Mouse (Mus musculus): ENCODE data around the gene Reck. TPM values are rescaled to one million over a fixed set of nuclear protein-coding genes. Genes with fewer than 3 reads are reported as not detected.
A peak's percentile ranks its signal among the peaks of the same experiment; 100 is the strongest.

Gene Reck
- total RNA-seq, 2 experiments from 2014 or later: 5.9 to 6.5 TPM

DNA sequence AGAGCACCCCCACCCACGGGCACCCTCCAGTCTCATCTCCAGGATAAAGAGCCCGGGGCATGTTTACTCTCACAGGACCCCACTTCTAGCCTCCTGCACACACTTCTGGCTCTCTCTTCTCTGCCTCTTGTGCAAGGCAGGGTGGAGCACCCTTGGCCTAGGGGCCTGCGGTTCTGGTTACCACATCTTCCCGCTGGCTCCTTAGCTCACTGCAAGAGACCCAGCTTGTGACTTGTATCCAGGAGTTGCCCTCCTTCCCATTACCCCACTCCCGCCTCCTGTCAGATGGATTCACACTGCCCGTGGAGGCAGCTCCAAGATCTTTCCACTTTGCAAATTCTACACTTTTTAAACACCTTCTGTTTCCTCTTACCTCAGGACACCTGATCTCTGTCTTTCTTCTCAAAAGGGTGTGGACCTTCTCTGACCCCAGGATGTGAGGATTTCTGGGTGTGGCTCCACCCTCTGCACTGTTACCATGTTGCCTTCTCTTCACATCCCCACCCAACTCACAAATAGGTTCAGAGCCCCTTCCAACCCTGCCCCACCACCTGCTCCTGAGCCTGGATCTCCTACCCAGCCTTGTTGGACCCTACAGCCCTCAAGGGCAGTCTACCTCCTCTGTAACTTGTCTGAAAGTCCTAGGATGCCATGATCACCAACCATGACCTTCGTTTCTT lies 90.7 kb downstream of the Reck start:
- no peak for DNase-seq (ENCODE audit: low spot score in 2 of 2)

GRCm38 (mm10) chr4:43968650-43969049 lies 93.3 kb downstream of the Reck start:
- no peak for DNase-seq (ENCODE audit: low spot score in 2 of 2)

DNA sequence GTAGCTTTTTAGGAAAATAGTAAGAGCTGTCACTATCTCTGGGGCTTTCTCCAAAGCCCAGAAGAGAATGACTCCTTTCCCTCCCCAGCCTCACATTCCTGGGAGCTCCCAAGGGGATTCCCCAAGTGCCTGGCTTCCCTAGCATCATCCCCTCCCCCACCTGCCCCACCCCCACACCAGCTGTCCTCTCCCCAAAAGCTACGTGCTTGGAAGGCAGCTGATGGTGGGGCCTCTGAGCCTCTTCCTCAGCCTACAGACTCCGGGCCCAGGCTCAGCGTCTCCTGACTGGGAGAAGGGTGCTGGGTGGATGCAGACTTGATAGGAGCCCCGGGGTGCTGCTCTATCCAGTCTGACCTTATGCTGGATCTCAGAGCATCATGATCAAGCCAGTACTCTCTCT lies 94.0 kb downstream of the Reck start:
- DNase-seq (ENCODE audit: low spot score in 2 of 2): no peak

DNA sequence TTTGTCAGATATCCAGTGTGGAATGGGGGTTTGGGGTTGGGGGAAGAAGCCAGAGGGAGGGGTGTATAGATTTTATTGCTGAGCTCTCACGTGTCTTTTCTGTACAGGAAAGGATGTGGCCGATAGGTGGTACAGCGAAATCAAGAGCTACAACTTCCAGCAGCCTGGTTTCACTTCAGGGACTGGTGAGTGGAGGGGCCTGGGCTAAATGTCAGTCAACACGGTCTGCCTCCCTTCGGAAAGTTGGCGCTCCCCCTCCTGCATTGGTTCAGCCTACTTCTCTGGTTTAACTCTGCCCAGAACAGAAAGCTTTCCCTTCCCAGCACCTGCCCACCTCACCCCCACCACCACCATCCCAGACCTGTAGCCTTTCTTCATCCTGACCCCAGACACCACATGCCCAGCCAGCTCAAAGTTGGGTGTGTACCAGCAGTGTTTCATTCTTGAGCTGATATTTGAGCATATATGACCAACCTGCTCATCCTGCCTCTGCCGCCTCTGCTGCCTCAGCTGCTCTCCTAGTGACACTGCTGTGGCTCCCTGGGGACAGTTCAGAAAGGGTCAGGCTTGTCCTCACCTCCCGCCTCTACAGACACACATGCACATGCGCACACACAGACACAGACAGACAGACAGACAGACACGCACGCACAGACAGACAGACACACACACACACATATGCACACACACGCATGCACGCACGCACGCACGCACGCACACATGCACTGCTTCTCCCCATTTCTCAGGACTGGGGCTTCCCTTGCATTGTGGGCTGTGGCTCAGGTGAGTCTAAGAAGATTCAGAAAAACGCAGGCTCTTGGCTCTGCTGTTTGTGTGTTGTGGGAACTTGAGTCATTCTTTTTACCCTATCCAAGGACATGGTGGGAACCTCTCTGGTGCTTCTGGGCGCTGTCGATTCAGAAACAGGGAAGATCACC lies 95.3 kb downstream of the Reck start:
- DNase-seq (ENCODE audit: low spot score in 2 of 2): no peak

- DNase-seq (ENCODE audit: low spot score in 2 of 2): no peak
Observed at GRCm38 (mm10) chr4:43971541-43972136, 96.3 kb downstream of the Reck start.

GRCm38 (mm10) chr4:43972137-43972591 lies 96.8 kb downstream of the Reck start:
- DNase-seq (ENCODE audit: low spot score in 2 of 2): no peak

GRCm38 (mm10) chr4:43973526-43973981 lies 98.2 kb downstream of the Reck start:
- DNase-seq (ENCODE audit: low spot score in 2 of 2): peak; percentile 57 to 72

- DNase-seq (ENCODE audit: low spot score in 2 of 2): no peak
Observed at GRCm38 (mm10) chr4:43974914-43975616, 99.7 kb downstream of the Reck start.

DNA sequence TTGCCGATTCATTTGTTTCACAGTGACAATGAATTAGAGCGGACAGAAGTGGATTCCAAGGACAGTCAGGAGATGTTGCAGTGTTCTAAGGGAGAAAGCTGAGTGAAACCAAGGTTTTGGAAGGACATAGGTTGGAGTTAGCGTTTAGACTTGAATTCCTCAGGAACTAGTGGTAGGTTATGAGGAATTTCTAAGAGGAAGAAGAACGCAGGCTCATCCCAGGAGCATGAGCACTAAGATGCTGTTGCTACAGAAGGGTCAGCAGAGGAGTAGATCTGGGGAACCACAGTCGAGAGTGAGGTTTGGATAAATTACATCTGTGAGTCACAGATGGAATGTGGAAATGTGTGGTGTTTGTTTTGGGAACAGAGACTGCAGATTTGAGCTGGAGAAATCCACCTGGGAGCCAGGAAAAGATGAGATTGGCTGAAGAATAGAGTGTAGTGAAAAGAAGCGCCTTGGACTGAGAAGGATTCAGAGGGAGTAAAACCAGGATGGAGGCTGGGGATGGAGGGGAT lies 101.0 kb downstream of the Reck start:
- no peak for DNase-seq (ENCODE audit: low spot score in 2 of 2)

- DNase-seq (ENCODE audit: low spot score in 2 of 2): no peak
Observed at GRCm38 (mm10) chr4:43978521-43979443, 103.5 kb downstream of the Reck start.

GRCm38 (mm10) chr4:43979746-43980145 lies 104.4 kb downstream of the Reck start:
- peak; percentile 86 to 91 for DNase-seq (ENCODE audit: low spot score in 2 of 2)

- no peak for DNase-seq (ENCODE audit: low spot score in 2 of 2)
Observed at GRCm38 (mm10) chr4:43980236-43980635, 104.9 kb downstream of the Reck start.

- no peak for DNase-seq (ENCODE audit: low spot score in 2 of 2)
Observed at GRCm38 (mm10) chr4:43980846-43981245, 105.5 kb downstream of the Reck start.

DNA sequence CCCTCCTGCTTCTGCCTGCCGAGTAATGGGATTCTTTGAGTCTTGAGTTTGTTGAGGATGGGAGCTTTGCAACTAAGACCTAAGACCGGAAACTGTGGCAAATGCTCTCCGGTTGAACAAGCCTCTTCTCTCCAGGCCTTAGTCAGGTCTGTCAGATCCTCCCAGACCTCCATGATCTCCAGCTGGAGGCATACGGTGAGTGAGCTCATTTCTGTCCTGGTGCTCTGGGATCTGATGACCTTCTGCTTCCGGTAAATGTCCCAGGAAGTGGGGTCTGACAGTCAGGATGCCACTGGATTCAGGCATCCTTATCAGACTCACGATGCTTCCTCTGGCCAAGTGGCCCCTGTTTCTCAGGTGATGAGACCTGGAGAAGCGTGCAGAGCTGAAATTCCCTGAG lies 105.9 kb downstream of the Reck start:
- DNase-seq (ENCODE audit: low spot score in 2 of 2): no peak

GRCm38 (mm10) chr4:43982053-43982732 lies 106.9 kb downstream of the Reck start:
- peak; percentile 92 to 94 for DNase-seq (ENCODE audit: low spot score in 2 of 2)

DNA sequence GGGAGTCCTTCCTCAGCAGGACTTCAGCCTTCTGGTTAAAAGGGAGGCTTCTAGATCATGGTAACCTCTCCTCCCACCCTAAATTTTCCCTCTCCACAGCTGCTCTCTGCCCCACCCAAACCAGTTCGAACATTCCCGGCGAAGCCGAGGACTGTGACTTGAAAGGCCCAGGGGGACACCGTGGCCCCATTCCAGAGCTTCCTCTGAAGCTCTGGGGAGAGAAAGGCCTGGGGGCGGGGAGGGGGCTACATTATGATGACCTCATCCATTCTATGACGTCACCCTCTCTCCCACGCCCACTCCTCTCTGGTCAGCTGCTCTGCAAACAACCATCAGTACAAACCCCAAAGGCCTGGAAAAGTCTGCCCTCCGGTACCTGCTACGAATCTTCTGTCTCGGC lies 107.9 kb downstream of the Reck start, which contains the start of gene Ccin:
Gene Ccin (plus strand): TSS at position 303 of the 400 bp plus-strand sequence.
- no peak for DNase-seq (ENCODE audit: low spot score in 2 of 2)

DNA sequence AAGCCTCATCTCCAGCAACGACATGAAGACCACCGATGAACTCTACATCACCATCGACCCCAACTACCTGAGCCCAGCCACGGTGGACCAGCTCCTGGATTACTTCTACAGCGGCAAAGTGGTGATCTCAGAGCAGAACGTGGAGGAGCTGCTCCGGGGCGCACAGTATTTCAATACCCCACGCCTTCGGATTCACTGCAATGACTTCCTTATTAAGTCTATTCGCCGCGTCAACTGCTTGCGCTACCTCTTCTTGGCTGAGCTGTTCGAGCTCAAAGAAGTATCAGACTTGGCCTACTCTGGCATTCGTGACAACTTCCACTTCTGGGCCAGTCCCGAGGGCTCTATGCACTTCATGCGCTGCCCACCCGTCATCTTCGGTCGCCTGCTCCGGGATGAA lies 108.4 kb downstream of the Reck start:
- DNase-seq (ENCODE audit: low spot score in 2 of 2): no peak

DNA sequence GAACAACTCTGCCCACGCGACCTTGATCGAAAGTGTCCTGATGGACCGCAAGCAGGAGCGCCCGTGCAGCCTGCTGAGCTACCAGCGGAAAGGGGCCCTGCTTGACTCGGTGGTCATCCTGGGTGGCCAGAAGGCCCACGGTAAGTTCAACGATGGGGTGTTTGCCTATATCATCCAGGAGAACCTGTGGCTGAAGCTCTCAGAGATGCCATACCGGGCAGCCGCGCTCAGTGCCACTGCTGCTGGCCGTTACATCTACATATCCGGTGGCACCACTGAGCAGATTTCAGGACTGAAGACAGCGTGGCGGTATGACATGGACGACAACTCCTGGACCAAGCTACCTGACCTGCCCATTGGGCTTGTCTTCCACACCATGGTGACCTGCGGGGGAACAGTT lies 109.0 kb downstream of the Reck start:
- no peak for DNase-seq (ENCODE audit: low spot score in 2 of 2)

DNA sequence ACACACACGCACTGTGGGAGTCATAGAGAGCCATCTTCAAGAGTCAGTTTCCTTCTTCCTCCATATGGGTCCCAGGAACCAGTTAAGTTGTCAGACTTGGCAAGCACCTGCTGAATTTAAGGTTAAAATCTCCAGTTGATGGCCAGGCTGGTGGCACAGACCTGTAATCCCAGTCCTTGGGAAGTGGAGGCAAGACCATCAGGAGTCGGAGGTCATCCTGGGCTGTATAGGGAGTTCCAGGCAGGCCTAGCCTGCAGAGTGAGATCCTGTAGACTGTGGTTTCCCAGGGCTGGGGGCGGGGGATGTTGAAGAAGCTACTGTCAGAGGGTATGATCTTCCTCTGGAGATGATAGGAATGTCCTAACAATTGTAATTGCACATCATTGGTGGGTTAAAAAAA lies 113.6 kb downstream of the Reck start:
- DNase-seq (ENCODE audit: low spot score in 2 of 2): no peak
